Mouse (Mus musculus) spleen, adult 12 weeks (tissue): Measurements from ENCODE around the gene Usp54.
A peak's percentile ranks its signal among the peaks of the same experiment; 100 is the strongest.

Source experiments
- DNase-seq: peaks from one replicate; pipeline ENCODE4 v3.0.0; 2022; ENCODE audit warnings: low spot score

Usp54 gene

GRCm38 (mm10) chr14:20640644-20641437 is at the start of gene Usp54:
Usp54 (minus strand) TSS chr14:20641063.
- peak; percentile 95 for DNase-seq

DNA sequence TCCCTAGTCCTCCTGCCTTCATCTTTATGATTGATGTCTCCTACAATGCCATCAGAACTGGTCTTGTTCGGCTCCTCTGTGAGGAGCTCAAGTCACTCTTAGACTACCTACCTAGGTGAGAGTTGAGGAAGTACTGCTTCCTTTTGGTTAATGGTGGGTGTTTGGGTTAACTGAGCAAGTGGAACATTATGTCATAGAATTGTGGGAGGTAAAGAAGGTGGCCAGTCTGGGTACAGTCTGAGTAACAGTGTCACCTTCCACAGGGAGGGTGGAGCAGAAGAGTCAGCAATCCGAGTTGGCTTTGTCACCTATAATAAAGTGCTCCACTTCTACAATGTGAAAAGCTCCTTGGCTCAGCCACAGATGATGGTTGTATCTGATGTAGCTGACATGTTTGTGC is 48.1 kb upstream of the Usp54 start:
- no peak for DNase-seq

- DNase-seq = no peak
Observed at GRCm38 (mm10) chr14:20686576-20686975, 45.7 kb upstream of the Usp54 start.

DNA sequence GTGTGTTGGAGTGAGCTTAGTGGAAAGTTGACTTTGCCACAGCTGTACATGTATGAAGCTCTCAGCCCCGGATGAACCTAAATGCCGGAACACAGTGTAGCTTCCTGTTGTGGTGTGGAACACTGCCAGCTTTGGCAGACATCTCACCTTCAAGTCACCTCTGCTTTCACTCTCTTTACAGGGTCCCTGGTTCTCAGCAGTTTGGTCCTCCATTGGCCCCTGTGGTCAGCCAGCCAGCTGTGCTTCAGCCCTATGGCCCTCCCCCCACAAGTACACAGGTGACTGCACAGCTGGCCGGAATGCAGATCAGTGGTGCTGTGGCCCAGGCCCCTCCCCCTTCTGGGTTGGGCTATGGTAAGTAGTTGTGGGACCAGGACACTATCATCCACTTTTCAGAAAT is 41.6 kb upstream of the Usp54 start:
- peak; percentile 29 for DNase-seq

GRCm38 (mm10) chr14:20681742-20682141 is 40.9 kb upstream of the Usp54 start:
- no peak for DNase-seq

- no peak for DNase-seq
Observed at GRCm38 (mm10) chr14:20677906-20678305, 37.0 kb upstream of the Usp54 start.

DNA sequence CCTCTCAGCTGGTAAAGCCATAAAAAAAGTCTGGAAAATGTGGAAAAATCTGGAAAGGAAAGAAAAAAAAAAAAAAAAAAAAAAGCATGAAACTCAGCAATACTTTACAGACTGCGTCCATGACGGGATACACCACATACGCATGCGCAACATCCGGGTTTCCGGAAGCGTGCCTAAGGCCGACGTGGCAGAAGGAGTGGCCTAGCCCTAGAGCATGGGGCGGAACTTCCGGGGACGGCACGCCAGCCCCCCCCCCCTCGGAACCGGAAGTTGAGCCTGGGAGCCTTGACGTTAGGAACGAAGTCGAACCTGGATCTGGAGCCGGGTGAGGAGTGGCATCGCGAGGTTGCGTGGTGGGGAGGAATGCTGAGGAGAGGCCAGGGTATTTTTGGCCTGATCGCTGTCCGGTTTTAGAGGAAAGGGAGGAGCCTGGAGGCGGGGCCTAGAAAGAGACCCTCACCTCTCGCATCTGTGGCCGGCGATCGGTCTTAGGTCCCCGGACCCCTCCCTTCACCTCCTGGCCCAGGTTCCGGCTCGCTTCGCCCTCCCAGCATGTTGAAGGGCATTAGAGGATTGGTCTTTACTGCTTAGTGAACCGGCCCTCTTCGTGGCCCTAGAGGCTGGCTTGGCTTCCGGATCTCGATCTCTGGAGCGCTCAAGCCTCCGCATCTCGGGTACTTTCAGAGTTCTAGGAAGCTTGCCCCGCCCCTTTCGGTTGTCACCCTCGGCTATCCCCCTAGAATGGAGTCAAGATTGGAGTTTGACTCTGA is 33.4 kb upstream of the Usp54 start, which contains the start of gene Sec24c:
Gene Sec24c, plus strand, starts transcription at position 245 of the 770 bp plus-strand sequence.
- peak; percentile 97 for DNase-seq

- peak; percentile 18 for DNase-seq
Observed at GRCm38 (mm10) chr14:20673735-20674063, 32.8 kb upstream of the Usp54 start.

GRCm38 (mm10) chr14:20672990-20673389 is 32.1 kb upstream of the Usp54 start:
- DNase-seq = peak; percentile 31

DNA sequence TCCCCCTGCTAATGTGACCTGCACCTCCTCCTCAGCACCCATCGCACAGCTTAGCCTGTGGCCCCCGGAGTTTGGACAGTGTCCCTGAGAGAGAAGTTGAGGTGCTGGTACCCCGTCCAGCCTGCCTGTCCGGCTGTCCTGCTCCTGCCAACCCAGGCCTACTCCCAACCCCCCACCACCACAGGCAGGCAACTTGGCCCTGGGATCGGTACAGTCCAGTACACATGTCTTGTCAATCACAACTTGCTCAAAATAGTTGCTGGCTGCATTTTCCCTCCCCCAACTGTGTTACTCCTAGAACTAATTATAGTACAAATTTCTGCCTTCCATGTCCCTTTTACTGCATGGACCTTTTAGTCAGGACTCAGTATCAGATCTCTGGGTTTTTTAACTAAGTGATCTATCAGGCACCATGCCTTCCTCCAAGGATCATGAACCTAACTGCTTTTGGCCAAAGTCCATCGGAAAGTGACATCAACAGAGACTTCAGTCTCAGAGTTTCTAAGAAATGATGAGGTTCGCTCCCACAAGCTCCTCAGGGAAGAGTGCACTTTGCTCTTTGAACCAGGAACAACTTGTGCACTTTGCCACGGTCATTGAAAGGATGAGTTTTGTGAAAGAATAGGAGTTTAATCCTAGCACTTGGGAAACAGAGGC is 27.4 kb upstream of the Usp54 start, which contains the start of gene Synpo2l:
Gene Synpo2l, minus strand, starts transcription at position 201 of the 657 bp plus-strand sequence.
- DNase-seq = no peak

DNA sequence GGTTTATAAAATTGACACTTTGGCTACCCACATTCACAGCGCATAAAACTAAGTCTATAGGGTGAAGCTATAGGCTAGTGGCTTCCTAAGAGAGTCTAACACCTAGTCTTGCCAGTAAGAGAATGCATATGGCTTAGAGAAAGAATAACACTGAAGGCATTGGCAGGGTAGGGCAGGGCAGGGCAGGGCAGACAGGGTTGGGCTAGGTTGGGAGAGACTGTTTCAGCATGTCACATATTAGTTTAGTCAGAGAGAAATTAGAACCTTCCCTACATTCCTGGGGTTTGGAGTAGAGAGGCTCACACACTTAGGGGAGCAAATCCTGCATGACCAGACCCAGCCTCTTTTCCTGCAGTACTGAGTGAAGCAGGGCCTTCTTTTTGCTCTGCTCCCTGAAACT is 26.6 kb upstream of the Usp54 start:
- no peak for DNase-seq

- DNase-seq = no peak
Observed at GRCm38 (mm10) chr14:20664436-20664835, 23.6 kb upstream of the Usp54 start.

GRCm38 (mm10) chr14:20663601-20664000 is 22.7 kb upstream of the Usp54 start:
- no peak for DNase-seq

DNA sequence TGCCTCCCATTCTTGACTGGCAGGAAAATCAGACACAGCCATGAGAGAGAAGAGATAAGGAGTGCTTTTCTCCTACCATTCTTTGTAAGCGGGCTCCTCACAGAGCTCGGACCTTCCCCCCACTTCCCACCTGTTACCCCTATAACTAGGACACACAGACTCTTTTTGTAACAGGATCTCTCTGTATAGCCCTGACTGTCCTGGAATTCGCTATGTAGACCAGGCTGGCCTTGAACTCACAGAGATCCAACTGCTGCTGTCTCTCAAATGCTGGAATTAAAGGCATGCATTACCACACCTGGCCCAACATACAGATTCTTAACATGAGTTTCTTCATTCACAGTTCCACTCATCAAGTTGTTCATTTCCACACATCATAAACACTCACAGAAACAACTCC is 21.9 kb upstream of the Usp54 start:
- no peak for DNase-seq

- no peak for DNase-seq
Observed at GRCm38 (mm10) chr14:20661661-20662331, 20.9 kb upstream of the Usp54 start.

DNA sequence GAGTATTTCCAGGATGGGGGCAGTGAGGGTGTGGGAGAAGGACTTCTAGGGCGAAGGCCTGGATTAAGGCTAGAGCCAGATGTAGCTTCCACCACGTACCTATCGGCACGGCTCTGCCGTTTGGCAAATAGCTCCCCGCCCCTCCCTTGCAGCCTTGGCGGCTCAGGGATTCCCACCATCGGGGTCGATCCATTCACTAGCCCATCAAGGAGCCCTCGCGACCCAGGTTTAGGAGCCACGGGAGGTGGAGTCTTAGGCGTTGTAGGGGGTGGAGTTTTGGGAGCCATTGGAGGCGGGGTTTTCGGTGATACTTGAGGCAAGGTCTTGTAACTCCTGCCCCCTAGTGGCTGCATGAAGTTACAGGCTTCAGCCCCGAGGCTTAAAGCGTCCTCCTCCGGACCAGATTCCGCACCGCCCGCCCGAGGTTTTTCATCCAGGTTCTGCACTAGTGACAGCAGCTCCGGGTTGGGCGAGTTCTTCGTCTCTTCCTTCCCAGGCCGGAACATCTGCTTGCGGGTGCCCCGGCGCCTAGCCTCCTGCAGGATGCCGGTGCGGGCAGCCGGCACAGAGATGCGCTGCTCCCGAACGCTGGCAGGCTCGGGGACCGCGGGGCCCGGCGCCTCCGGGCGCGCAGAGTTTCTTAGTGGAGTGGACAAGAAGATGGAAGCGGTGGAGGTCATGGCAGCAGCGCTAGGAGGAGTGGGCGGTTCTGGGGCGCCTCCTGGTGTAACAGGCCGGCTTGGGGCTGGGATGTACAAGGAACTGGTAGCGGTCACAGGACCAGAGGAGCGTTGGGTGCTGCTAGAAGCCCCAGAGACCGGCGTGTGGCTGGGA is 20.2 kb upstream of the Usp54 start:
- DNase-seq = peak; percentile 81

DNA sequence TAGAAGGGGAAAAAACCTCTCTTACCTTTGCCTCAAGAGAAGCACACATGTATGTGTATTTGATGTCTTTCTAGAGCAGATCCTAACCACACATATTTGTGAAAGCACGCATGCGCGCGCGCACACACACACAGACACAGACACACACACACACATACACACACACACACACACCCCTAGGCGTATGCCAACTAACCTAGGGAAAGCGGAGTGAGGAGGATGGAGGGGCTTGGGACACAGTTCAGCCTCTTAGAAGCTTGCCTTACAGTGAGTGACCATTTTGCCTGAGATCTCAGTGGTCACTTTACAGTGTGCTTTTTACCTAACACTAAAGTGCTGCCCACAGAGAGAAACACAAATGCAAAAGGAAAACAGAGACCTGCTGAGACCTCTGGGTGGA is 18.8 kb upstream of the Usp54 start:
- DNase-seq = no peak

GRCm38 (mm10) chr14:20658902-20659301 is 18.0 kb upstream of the Usp54 start:
- no peak for DNase-seq

DNA sequence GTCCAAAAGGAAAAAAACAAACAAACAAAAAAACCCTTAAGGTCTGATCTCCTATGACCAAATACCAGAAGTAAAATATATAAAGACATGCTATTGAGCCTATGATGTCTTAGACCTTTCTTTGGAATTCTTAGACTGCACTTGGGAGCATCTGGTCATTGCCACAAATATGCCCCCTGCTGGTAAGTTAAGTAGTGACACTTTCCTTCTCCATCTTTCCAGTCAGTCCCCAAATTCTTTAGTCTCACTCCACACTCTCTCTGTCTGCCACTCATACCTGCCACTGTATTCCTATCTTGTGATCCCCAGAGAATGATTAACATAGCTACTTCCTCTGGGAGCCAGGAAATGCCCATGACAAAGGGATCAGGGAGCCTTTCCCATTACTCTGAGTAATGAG is 17.5 kb upstream of the Usp54 start:
- no peak for DNase-seq

- no peak for DNase-seq
Observed at GRCm38 (mm10) chr14:20656361-20656760, 15.5 kb upstream of the Usp54 start, which contains the start of gene Myoz1. Myoz1 (minus strand) TSS chr14:20656540.

GRCm38 (mm10) chr14:20655731-20656130 is 14.9 kb upstream of the Usp54 start:
- DNase-seq = no peak
